Mouse (Mus musculus) frontal cortex, adult 2 months (tissue): ENCODE measurements at regions not wholly inside any gene's neighbourhood (a gene's known extent, or its start where the extent isn't known, plus 50 kb on each side); places are given as distances from the start of the nearest gene placed in this dataset.
A peak's percentile ranks its signal among the peaks of the same experiment; 100 is the strongest.

ENCODE experiments used
- DNase-seq, 2 experiments: peaks; one replicate each; pipeline ENCODE4 v3.0.0; 2022; ENCODE audit warnings: low spot score in 1 of 2; ENCODE audit errors: extremely low spot score in 1 of 2

GRCm38 (mm10) chr3:38257843-38258290 lies 226.8 kb downstream of the Ankrd50 start:
- DNase-seq: no peak

- no peak for DNase-seq
Observed at GRCm38 (mm10) chr3:38257076-38257842, 227.4 kb downstream of the Ankrd50 start.

- DNase-seq: peak; percentile 30 to 84
Observed at GRCm38 (mm10) chr3:38255674-38256073, 229.0 kb downstream of the Ankrd50 start.

- peak; percentile 23 to 72 for DNase-seq
Observed at GRCm38 (mm10) chr3:38254896-38255295, 229.7 kb downstream of the Ankrd50 start.

- DNase-seq: no peak
Observed at GRCm38 (mm10) chr3:38251592-38251991, 233.1 kb downstream of the Ankrd50 start.

DNA sequence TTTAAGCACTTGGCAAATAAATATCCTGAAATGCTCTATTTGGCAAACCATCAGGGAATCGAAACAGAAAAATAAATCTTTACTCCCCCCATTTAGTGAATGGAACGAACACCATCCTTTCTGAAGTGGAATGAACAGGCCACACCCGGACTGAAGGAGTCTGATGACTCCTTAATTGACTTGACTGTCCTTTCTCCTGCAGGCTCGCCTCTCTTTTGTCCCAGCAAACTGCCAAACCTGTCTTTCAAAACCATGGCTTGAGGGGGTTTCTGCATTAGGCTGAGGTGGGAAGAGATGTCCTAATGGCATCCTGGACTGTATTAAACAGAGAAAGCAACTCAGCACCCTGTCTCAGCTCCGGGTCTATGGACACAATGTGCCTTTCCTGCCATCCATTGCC lies 234.1 kb downstream of the Ankrd50 start:
- no peak for DNase-seq

DNA sequence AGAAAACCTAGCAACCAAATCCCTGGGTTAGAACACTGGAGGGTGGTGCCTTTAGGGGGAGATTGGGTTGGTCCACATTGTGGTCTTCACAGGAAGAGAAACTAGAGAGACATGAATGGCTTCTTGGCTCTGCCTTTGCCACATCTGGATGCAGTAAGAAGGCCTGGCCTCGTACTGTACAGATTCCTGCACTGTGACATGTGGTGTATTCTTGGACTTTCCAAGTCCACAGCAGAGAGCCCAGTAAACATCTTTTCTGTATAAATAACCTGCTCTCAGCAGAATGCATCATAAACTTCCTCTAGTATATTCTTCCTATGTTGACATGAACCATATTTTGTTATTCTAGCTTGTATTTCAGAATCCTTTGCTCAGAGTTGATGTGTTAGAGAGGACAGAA lies 235.7 kb downstream of the Ankrd50 start:
- no peak for DNase-seq

DNA sequence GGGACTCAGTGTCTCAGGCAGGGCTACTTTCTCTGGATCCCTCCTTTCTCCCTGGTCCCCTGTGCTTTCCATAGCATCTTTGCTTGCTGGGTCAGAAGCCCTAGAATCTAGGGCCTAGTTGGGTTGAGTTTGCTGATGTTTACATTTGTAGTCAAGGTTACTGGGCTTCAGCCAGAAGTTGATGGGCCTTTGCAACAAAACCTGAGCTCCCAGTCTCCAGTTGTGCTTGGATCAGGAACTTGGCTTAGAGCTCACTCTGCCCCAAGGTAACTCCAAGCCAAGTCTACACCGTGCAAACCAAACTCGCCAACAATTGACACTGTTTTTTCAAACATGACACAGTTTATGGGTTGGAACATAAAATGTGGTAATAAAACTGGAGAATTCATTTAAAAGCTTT lies 238.2 kb downstream of the Ankrd50 start:
- no peak for DNase-seq

GRCm38 (mm10) chr3:38243209-38243608 lies 241.4 kb downstream of the Ankrd50 start:
- DNase-seq: no peak

GRCm38 (mm10) chr3:38237616-38238015 lies 247.0 kb downstream of the Ankrd50 start:
- DNase-seq: no peak

GRCm38 (mm10) chr3:38235736-38236083 lies 248.9 kb downstream of the Ankrd50 start:
- DNase-seq: no peak

DNA sequence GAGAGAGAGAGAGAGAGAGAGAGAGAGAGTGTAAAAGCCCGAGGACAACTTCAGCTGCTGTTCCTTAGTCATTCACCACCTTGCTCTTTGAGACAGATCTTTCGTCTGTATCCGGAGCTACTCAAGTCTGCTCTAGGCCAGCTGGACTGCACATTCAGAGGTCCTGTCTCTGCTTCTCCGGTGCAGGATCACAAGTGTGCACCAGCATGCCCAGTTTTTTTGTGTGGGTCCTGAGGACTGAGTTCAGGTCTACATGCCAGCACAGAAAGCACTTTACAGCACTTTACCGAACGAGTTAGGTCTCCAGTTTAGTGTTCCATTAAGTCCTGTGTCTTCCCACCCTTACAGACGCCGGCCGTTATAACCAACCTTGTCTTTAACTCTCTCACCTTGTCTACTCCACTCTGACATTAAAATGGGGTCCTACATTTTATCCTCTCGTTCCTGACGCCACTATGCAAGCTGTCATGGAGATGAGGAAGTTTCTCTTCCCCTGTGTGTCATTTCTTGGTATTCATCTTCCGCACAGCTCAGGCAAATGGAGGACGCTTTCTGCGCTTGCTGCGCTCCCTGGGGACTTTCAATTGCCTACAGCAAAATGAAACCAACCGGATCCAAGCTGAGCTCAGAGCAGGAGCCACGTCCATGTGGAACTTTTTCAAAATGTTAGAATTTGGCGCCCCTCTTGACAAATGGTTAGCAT lies 249.5 kb downstream of the Ankrd50 start:
- no peak for DNase-seq

- no peak for DNase-seq
Observed at GRCm38 (mm10) chr3:38234534-38234933, 250.1 kb downstream of the Ankrd50 start.

- DNase-seq: no peak
Observed at GRCm38 (mm10) chr3:38234006-38234405, 250.6 kb downstream of the Ankrd50 start.

GRCm38 (mm10) chr3:38233091-38233490 lies 251.6 kb downstream of the Ankrd50 start:
- DNase-seq: no peak

DNA sequence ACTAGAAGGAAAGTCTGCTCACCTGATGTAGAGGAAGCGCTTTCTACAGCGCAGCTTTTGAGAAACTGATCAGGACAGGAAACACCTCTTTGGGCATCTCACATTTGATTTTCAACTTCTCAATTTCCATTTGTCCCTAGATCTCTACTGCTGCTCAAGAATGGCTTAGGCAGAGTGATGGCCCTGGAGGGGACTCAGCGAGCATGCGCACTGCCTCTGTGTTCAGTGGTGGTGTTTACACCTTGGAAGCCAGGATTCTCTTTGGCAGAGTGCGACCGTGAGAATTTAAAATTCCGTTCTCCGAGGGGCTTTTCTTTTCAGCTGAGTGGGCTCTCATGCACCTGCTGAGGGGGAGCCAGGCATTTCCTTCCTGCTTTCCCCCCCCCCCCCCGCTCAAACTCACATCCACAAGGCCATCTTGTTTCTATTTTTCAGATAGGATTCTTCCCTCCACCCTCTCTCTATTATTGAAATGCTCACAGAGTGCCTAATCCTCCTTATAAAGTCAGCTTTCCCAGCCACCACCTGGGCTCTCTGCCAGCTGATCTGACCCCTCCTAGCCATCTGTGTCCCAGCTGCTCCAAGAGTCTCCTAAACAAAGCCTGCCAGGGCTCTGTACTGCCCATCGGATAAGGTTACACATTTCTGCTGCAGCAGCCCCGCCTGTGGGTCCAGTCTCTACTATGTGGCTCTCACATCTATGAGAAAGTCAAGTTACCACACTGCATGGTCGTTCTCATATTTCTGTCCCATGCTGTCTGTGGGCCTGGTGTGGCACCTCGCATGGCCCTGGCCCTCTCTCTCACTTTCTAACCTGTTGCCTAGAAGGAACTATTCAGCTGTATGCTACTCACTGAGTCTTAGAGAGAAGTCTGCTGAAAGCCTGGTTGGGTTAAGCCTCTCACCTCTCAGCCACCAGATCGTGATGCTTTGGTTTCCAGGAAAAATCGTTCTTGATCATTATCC lies 252.2 kb downstream of the Ankrd50 start:
- no peak for DNase-seq

- DNase-seq: no peak
Observed at GRCm38 (mm10) chr3:38231506-38231905, 253.1 kb downstream of the Ankrd50 start.

- DNase-seq: no peak
Observed at GRCm38 (mm10) chr3:38230796-38231195, 253.8 kb downstream of the Ankrd50 start.

GRCm38 (mm10) chr3:38229686-38230085 lies 255.0 kb downstream of the Ankrd50 start:
- no peak for DNase-seq

GRCm38 (mm10) chr3:38229051-38229450 lies 255.6 kb downstream of the Ankrd50 start:
- DNase-seq: peak in 1 of 2 experiments; percentile 37

DNA sequence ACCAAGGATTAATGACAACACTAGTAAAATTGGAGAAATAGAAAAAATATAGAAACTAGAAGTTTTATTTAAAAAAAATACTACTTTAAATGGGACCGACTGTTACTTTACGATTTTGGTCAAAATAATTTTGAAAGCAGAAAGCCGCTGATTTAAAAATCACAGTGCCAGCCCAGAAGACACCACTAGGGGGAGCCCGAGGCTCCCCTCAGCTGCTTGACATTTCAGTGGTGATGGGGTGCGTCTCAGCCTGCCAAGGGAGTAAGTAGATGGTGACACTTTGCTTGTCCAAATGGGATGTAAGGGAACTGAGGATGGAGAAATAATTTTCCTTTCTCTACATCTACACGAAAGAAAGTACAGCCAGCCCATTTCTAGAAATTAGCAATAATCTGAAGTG lies 257.0 kb downstream of the Ankrd50 start:
- DNase-seq: peak in 1 of 2 experiments; percentile 85
